Mouse (Mus musculus) limb, embryonic 13.5 days (tissue): ENCODE data around the gene Cacna1a. TPM values are rescaled to one million over a fixed set of nuclear protein-coding genes. Genes with fewer than 3 reads are reported as not detected.

Experiments
- ATAC-seq: fragments of 200-750 bp; cut with Nextera tagmentation; 2 replicates; pipeline ENCODE4 v1.8.0; 2017; ENCODE audit warnings: low read depth, moderate number of reproducible peaks, moderate TSS enrichment; ENCODE audit not compliant: low FRiP score
- H3K27ac ChIP-seq: fragments of 300-500 bp; sonication (generic); 2 replicates; pipeline ENCODE4 v1.5.1; 2015; ENCODE audit warnings: inconsistent platforms, mild to moderate bottlenecking, moderate library complexity
- H3K27me3 ChIP-seq: fragments of 300-500 bp; sonication (generic); 2 replicates; pipeline ENCODE4 v1.6.1; 2015; ENCODE audit warnings: mild to moderate bottlenecking, inconsistent platforms
- H3K36me3 ChIP-seq: fragments of 300-500 bp; sonication (generic); 2 replicates; pipeline ENCODE4 v1.6.1; 2015; ENCODE audit warnings: inconsistent platforms, mild to moderate bottlenecking, moderate library complexity
- H3K4me1 ChIP-seq: fragments of 300-500 bp; sonication (generic); 2 replicates; pipeline ENCODE4 v1.6.1; 2015; ENCODE audit warnings: inconsistent platforms
- H3K4me2 ChIP-seq: fragments of 300-500 bp; sonication (generic); replicated peaks from 2 replicates; pipeline ENCODE4 v1.6.1; 2015; ENCODE audit warnings: inconsistent platforms, mild to moderate bottlenecking, moderate library complexity
- H3K4me3 ChIP-seq: fragments of 300-500 bp; sonication (generic); 2 replicates; pipeline ENCODE4 v1.5.1; 2015; ENCODE audit warnings: moderate library complexity, mild to moderate bottlenecking, inconsistent platforms
- H3K9ac ChIP-seq: fragments of 300-500 bp; sonication (generic); 2 replicates; pipeline ENCODE4 v1.6.1; 2015; ENCODE audit warnings: mild to moderate bottlenecking, inconsistent platforms
- H3K9me3 ChIP-seq: fragments of 300-500 bp; sonication (generic); 2 replicates; pipeline ENCODE4 v1.6.1; 2016; ENCODE audit warnings: inconsistent platforms
- WGBS: fragments of 180-500 bp; shearing (Covaris S2); methylation state at CpG from one replicate; pipeline ENCODE4 v1.1.7; 2015; 5-methylcytosine and 5-hydroxymethylcytosine counted together
- polyA plus RNA-seq: library from polyadenylated mRNA; unstranded; fragments of >200 nt; fragmentation: Nextera tagmentation; extraction: Ambion mirVana; gene quantifications from 2 replicates; pipeline ENCODE4 v1.2.1, GENCODE M21; 2015

Cacna1a gene
- polyA plus RNA-seq, 1 experiment from 2014 or later, result 9.3 TPM

DNA sequence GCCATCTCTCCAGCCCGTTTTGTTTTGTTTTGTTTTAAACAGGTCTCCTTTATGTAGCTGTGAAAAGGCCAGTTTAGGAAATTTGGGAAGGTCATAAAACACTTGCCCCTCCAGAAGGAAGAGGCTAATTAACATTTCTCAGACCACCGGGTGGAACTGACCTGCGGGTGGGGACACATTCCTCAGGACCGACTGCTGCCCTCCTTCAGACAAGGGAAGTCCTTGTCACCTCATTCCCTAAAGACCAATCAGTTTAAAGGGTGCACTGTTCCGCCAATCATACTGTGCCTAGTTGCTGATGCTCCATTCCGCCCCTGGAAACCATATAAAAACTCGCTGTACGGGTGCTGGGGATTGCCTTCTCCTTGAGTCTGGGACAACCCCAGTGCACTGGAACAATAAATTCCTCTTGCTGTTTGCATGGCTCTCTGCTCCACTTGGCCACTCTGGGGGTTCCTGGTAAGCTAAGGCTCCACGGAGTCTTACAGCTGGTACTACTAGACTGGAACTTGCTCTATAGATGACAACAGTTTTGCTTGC is 264.9 kb downstream of the Cacna1a start:
- H3K4me1 ChIP-seq, result peaks cover 57% of the 10 kb centered on the region
- no peaks in the 10 kb centered on the region for H3K36me3 ChIP-seq
- H3K4me3 ChIP-seq, result peak overlapping the region; percentile 24
- peak overlapping the region; percentile 66 for H3K27ac ChIP-seq
- peak overlapping the region; percentile 44 for H3K4me2 ChIP-seq
- H3K27me3 ChIP-seq, result no peaks in the 10 kb centered on the region
- no peaks in the 10 kb centered on the region for H3K9me3 ChIP-seq
- 21% methylated on average over 9 of the region's 9 CpGs for WGBS
- ATAC-seq, result no peak
- peak overlapping the region; percentile 31; the same call in 1 of the 2 replicates for H3K9ac ChIP-seq

DNA sequence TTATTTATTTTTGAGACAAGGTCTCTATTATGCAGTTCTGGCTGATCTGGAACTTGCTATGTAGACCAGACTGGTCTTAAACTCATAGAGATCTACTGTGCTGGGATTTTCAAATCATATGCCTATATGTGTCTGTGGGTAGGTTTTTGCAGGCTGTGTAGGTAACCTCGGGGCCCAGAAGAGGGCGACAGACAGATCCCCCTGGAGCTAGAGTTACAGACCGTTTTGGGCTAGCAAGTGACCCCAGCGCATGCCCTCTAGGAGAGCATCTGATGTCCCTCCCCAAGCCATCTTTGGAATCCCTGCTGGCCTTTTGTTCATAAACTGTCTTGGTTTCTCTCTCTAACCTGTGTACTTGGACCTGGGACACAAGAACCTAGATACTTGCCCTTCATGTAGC is 266.4 kb downstream of the Cacna1a start:
- Histone ChIP-seq H3K4me2 (peak overlapping the region; percentile 76), H3K4me1 (peaks cover 69% of the 10 kb centered on the region), H3K9ac (no peak overlapping the region)

DNA sequence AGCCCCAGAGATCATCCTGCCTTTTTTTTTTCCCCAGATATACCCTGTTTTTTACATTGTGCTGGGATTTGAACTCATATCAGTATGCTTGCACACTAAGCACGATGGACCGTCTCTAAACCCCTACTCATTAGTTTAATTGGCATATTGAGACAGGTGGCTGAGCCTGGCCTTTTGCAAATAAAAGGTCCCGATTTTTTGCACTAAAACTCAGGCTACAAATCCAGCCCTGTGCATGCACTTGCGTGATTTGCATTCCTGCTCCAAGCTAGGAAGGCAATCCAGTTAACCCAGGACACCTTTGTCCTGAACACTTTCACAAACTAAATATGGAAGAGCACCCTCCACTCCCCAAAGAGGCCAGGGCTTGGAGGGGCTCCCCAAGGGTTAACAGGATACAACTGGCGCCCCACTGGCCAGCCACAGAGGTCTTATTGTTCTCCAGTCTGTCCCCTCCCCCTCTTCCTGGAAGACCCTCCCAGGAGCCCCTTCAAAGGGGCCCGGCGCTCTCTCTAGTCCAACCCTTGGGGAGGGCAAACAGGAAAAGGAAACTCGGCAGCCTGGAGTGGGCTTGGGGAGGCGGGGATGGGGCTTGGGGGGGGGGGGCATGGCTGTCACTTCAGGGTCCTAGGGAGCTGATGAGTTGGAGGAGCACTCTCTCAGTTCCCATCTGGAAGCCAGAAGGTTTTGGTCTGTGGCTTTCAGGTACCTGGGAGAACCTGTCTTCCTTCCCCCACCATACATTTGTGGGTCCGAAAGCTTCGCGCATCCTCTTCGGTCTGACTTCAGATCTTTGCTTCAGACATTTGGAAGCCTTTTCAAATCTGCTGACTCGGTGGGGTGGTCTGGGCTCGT is 267.3 kb downstream of the Cacna1a start:
- Histone ChIP-seq H3K4me1 (peaks cover 74% of the 10 kb centered on the region), H3K27me3 (no peaks in the 10 kb centered on the region)
- WGBS, result under 1% methylated on average over 15 of the region's 15 CpGs

More for the DNA sequence above, 266.4 kb downstream of the Cacna1a start:
- WGBS, result 38% methylated on average over 4 of the region's 4 CpGs
- H3K9me3 ChIP-seq, result no peaks in the 10 kb centered on the region
- H3K27ac ChIP-seq, result peak overlapping the region; percentile 99
- no peaks in the 10 kb centered on the region for H3K27me3 ChIP-seq
- H3K36me3 ChIP-seq, result no peaks in the 10 kb centered on the region
- H3K4me3 ChIP-seq, result 0 out of 2 replicates have a peak overlapping the region, but pooled peaks have one; percentile 42
- no peak for ATAC-seq

DNA sequence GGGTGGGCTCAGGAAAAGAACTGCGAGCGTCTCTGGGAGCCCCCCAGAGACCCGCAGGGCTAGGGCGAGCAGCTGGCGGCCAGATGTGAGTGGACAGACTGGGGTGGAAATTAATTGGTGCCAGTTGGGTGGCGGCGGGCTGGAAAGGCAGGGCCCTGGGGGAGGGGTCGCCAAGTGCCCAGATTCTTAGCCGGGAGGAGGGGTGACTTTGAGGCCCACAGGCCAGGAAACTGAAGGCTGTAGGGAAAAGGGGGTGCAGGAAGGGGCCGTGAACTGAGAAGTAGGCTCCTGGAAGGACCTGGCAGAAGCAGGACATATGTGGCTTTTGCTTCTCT is 267.9 kb downstream of the Cacna1a start:
- H3K27me3 ChIP-seq, result no peaks in the 10 kb centered on the region
- peak; percentile 68 for ATAC-seq
- H3K9me3 ChIP-seq, result no peaks in the 10 kb centered on the region
- peak overlapping the region; percentile 73 for H3K9ac ChIP-seq
- peak overlapping the region; percentile 42 for H3K4me3 ChIP-seq
- H3K36me3 ChIP-seq, result no peaks in the 10 kb centered on the region
- peak overlapping the region; percentile 99 for H3K27ac ChIP-seq
- H3K4me2 ChIP-seq, result peak overlapping the region; percentile 76
- peaks cover 74% of the 10 kb centered on the region for H3K4me1 ChIP-seq
- WGBS, result under 1% methylated on average over 10 of the region's 10 CpGs

More for the DNA sequence above, 267.3 kb downstream of the Cacna1a start:
- no peaks in the 10 kb centered on the region for H3K9me3 ChIP-seq
- peak overlapping the region; percentile 73 for H3K9ac ChIP-seq
- H3K4me3 ChIP-seq, result peak overlapping the region; percentile 42
- no peaks in the 10 kb centered on the region for H3K36me3 ChIP-seq
- H3K4me2 ChIP-seq, result peak overlapping the region; percentile 76
- peak overlapping the region; percentile 99 for H3K27ac ChIP-seq
- peak; percentile 52 for ATAC-seq

DNA sequence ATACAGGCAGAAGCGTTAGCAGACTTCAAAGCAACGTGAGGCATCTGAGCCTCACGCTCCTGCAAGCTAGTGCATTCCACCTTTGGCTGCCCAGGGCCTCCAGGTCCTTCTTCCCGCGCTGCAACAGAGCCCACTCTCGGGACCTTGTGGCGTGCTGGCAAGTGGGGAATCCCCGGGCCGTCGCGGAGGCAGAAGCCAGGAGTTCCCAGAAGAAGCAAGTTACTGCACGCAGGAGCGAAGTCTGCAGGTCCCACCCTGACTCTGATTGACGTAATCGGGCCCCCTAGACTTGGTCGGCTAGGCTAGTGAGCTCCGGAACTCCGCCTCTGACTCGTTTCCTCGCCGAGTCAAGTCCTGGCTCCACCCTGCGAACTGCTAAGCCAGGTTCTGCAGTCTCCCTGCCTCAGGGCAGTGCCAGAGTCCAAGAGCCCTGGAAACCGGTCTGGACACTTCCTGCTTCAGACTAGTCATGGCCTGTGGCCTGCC is 268.4 kb downstream of the Cacna1a start:
- peak overlapping the region; percentile 42 for H3K4me3 ChIP-seq
- no peaks in the 10 kb centered on the region for H3K9me3 ChIP-seq
- peak overlapping the region; percentile 99 for H3K27ac ChIP-seq
- under 1% methylated on average over 23 of the region's 23 CpGs for WGBS
- ATAC-seq, result peak; percentile 62
- H3K27me3 ChIP-seq, result no peaks in the 10 kb centered on the region
- peak overlapping the region; percentile 76 for H3K4me2 ChIP-seq
- no peaks in the 10 kb centered on the region for H3K36me3 ChIP-seq
- H3K9ac ChIP-seq, result peak overlapping the region; percentile 73
- H3K4me1 ChIP-seq, result peaks cover 71% of the 10 kb centered on the region

DNA sequence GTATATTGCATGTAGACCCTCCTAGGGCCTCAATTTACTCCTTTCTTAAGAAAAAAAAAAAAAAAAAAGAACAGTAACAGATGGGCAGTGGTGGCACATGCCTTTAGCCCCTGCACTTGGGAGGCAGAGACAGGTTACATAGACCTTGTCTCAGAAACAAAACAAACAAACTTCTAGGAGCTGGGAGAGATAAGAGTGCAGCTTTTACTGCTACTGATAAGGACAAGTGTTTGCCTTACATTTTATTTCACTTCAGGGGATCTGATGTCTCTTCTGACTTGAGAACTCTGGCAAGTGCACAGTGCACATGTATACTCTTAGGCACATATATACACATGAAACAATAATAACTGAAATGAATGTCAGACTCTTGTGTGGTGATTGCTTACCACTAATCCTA is 269.0 kb downstream of the Cacna1a start:
- H3K4me2 ChIP-seq, result peak overlapping the region; percentile 76
- ATAC-seq, result no peak
- peaks cover 71% of the 10 kb centered on the region for H3K4me1 ChIP-seq
- H3K36me3 ChIP-seq, result no peaks in the 10 kb centered on the region
- H3K9ac ChIP-seq, result peak overlapping the region; percentile 73
- peak overlapping the region; percentile 99 for H3K27ac ChIP-seq
- H3K4me3 ChIP-seq, result peak overlapping the region; percentile 42
- no peaks in the 10 kb centered on the region for H3K27me3 ChIP-seq
- H3K9me3 ChIP-seq, result no peaks in the 10 kb centered on the region

DNA sequence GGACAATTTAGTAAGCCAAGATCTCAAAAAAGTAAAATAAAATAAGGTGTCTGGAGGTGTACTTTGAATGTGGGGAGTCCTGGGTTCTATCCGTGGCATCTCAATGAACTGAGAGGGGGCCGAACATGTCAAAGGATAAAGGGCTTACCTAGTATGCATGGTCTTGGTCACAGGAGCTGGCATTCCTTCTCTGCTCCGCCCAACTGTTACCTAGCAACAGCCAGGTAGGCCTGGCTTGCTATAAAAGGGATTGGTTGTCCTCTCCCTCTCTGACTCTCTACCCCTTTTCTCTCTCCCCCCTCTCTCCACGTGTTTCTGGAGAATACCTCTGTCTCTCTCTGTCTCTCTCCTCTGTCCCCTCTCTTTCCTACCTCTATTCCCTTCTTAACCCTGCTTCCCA is 269.4 kb downstream of the Cacna1a start:
- ATAC-seq, result no peak
- H3K36me3 ChIP-seq, result no peaks in the 10 kb centered on the region
- H3K9ac ChIP-seq, result no peak overlapping the region
- 42% methylated on average over 4 of the region's 4 CpGs for WGBS
- no peaks in the 10 kb centered on the region for H3K9me3 ChIP-seq
- no peaks in the 10 kb centered on the region for H3K27me3 ChIP-seq
- H3K4me2 ChIP-seq, result peak overlapping the region; percentile 76; the same call in 1 of the 2 replicates
- H3K27ac ChIP-seq, result peak overlapping the region; percentile 99
- H3K4me3 ChIP-seq, result 0 out of 2 replicates have a peak overlapping the region, but pooled peaks have one; percentile 42
- peaks cover 71% of the 10 kb centered on the region for H3K4me1 ChIP-seq

DNA sequence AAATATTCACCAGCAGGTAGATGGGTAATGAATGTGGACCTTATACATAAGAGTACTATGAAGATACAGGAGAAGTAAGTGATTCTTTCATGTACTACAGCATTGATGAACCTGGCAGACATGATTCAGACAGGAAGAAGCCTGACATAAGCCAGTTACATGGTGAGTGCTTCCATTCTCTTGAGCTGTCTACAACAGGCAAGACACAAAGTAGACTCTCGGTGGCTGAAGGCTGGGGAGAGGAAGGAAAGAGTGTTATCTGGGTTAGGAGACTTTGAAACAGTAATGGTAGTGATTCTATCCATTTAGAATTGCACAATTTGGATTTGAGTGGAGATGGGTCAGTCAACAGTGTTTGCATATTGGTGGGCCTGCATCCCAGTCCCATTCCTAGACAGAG is 270.7 kb downstream of the Cacna1a start:
- Histone ChIP-seq H3K36me3 (no peaks in the 10 kb centered on the region), H3K27me3 (no peaks in the 10 kb centered on the region), H3K4me3 (no peak overlapping the region), H3K27ac (no peak overlapping the region), H3K4me1 (peaks cover 71% of the 10 kb centered on the region), H3K9me3 (no peaks in the 10 kb centered on the region), H3K9ac (no peak overlapping the region), H3K4me2 (no peak overlapping the region)
- WGBS, result 63% methylated on average over 1 of the region's 1 CpGs
- no peak for ATAC-seq

DNA sequence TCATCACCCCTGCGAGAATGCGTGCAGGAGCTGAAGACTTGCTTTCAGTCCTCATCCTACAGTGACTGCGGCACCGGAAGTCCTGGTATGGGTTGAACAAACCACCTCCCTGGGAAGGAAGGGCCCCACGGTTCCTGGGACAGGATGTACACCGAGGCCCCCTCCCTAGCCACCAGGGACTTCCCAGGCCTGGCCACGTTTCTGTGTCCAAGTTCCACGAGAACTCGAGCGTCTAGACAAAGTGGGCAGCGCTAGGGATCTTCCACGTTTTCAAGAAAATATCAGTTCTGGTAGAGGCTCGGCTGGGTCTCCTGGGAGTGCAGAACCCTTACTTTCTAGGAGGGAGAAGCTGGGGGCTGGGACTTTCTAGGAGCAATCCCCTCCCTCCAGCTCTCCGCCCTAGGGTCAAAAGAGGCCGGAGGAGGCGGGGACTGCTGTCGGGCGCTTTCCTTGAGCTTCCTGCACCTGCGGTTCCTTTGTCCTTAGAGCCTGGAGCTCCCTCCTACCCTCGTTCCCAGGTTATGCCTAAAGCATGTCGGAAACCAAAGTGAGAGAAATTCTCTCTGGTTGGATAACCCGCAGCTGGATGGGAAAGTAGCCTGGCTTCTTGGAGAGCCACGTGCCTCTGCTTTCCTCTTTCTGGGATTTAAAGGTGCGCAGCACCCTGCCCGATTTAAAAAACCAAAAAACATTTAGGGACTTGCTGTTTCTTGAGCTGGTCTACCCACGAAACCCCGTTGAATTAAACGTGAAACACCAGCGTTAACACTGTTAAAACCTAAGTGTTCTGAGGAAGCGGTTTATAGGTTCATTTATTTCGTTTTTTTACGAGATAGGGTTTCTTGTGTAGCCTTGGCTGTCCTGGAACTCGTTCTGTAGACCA is 271.9 kb downstream of the Cacna1a start:
- peaks cover 64% of the 10 kb centered on the region for H3K4me1 ChIP-seq
- H3K27me3 ChIP-seq, result no peaks in the 10 kb centered on the region
- ATAC-seq, result no peak
- H3K4me2 ChIP-seq, result peak overlapping the region; percentile 94
- under 1% methylated on average over 33 of the region's 33 CpGs for WGBS
- H3K36me3 ChIP-seq, result no peaks in the 10 kb centered on the region
- H3K9ac ChIP-seq, result peak overlapping the region; percentile 96
- H3K9me3 ChIP-seq, result no peaks in the 10 kb centered on the region
- peak overlapping the region; percentile 90 for H3K4me3 ChIP-seq
- H3K27ac ChIP-seq, result peak overlapping the region; percentile 93

DNA sequence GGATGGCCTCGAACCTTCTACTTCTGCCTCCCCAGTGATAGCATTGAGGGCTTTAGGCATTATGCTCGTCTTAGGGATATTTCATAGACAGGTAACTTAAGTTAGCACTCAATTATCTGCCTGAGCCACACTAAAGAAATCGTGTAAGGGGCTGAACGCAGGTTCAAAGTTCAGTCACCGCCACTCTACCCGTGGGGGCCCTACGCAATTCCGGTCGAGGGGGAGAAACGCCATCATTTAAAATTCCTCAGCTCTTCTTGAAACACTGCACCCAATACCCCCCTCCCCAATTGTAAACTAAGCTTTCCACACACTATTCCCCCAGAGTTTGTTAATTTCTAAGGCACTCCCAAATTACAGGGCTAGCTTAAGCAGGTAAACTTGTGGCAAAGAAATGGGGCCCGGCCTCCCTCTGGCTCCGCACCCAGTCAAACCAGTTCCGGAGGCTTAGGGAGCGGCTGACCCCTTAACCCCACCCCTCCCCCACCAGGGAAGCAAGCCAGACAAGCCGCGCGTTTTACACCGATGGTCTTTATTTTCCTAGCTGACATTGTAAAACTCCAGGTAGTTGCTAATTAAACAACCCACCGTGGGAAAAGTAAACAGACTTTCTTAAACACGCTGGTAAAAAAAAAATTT is 272.7 kb downstream of the Cacna1a start:
- Histone ChIP-seq H3K9me3 (no peaks in the 10 kb centered on the region), H3K4me1 (peaks cover 62% of the 10 kb centered on the region), H3K4me2 (peak overlapping the region; percentile 94), H3K36me3 (no peaks in the 10 kb centered on the region), H3K4me3 (peak overlapping the region; percentile 90), H3K9ac (peak overlapping the region; percentile 96), H3K27me3 (no peaks in the 10 kb centered on the region), H3K27ac (peak overlapping the region; percentile 93)
- ATAC-seq, result no peak
- under 1% methylated on average over 20 of the region's 20 CpGs for WGBS

DNA sequence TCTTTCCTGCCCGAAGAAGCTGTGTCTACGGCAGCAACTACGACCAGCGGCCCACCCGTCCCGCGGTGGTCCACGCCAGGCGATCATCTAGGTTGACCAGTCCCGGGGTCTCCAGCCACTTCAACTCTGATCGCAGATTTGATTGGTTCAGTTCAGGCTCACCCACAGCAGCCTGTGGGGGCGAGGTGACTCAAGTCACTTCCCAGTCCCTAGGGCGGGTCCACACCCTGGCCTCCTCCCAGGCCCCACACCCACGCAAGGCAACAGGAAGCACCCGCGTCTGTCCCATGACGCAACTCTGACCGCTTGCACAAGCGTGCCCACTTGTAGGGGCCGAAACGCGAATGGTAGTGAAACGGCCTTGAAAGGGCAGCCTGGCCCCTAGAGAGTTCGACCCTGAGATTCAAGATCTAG is 273.2 kb downstream of the Cacna1a start:
- no peaks in the 10 kb centered on the region for H3K9me3 ChIP-seq
- ATAC-seq, result no peak
- peak overlapping the region; percentile 94 for H3K4me2 ChIP-seq
- H3K36me3 ChIP-seq, result no peaks in the 10 kb centered on the region
- under 1% methylated on average over 24 of the region's 24 CpGs for WGBS
- peaks cover 61% of the 10 kb centered on the region for H3K4me1 ChIP-seq
- peak overlapping the region; percentile 96 for H3K9ac ChIP-seq
- H3K27me3 ChIP-seq, result no peaks in the 10 kb centered on the region
- H3K27ac ChIP-seq, result peak overlapping the region; percentile 93
- peak overlapping the region; percentile 90 for H3K4me3 ChIP-seq
